In the genomic region with DNA sequence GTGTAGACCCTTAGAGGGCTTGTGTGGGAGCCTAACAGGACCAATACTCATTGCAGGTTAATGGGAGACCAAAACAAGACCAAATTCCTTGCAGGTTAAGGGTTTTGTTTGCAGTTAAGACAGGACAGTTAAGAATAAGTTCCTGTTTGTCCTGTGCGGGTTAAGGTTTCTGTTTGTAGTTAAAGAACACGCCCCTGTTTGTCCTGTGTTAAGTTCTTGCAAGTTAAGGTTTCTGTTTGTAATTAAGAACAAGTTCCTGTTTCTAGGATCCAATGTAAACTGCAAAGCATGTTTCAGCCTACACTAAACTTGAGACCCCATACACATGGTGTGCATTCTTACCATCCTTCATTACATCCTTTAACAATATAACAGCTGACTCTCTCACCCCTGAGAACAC, we compare ENCODE assay signal across 38 mouse cellular contexts. TPM values are rescaled to one million over a fixed set of nuclear protein-coding genes. Genes with fewer than 3 reads are reported as not detected.
DNase-seq lines count a peak whose midpoint lies in the region; ATAC-seq and TF ChIP-seq lines count a peak whose summit lies in the region.
"Had no signal": no experiment of that assay in that cellular context is flagged by ENCODE, and none has a peak within 500 bp of the region (broad histone marks: within the 10 kb centered on the region; RNA-seq: fewer than 3 reads in every experiment).

No protein-coding gene starts in this region.

- H3K4me2 ChIP-seq in liver, embryonic 12.5 days: no peak overlapping the region
- H3K4me2 ChIP-seq: embryonic facial prominence, embryonic 15.5 days; forebrain, embryonic 12.5 days; hindbrain, embryonic 15.5 days; limb, embryonic 15.5 days; midbrain, embryonic 15.5 days had no signal

- peaks cover 4% of the 10 kb centered on the region; the same call in 1 of the 2 replicates for H3K36me3 ChIP-seq in liver, adult 2 months (ENCODE audit: control insufficient read depth, insufficient read depth, low read length)
- no peaks in the 10 kb centered on the region for H3K36me3 ChIP-seq in liver, embryonic 12.5 days
- H3K36me3 ChIP-seq: embryonic facial prominence, embryonic 10.5 days; embryonic facial prominence, embryonic 15.5 days; forebrain, embryonic 12.5 days; hindbrain, embryonic 10.5 days; hindbrain, embryonic 15.5 days; limb, embryonic 10.5 days; limb, embryonic 15.5 days; midbrain, embryonic 15.5 days had no signal

- intact Hi-C loops in left cerebral cortex, postnatal 14 days (cut with DNase I): no loop called here

- peak overlapping the region; percentile 30 for H3K27ac ChIP-seq in liver, adult 2 months (replicated peaks; ENCODE audit: insufficient read depth, low read depth, low read length)
- no peak overlapping the region for H3K27ac ChIP-seq in liver, embryonic 12.5 days
- H3K27ac ChIP-seq: embryonic facial prominence, embryonic 10.5 days; embryonic facial prominence, embryonic 15.5 days; forebrain, embryonic 12.5 days; hindbrain, embryonic 10.5 days; hindbrain, embryonic 15.5 days; kidney, postnatal 0 days; limb, embryonic 10.5 days; limb, embryonic 15.5 days; midbrain, embryonic 15.5 days; stomach, postnatal 0 days had no signal

- DNase-seq in liver, adult 2 months (ENCODE audit: extremely low read depth, low read depth, low spot score): peak; percentile 52
- peak; percentile 36 for DNase-seq in 416B (ENCODE audit: low read depth)
- no peak for DNase-seq in left cerebral cortex, postnatal 14 days (ENCODE audit: low spot score in 2 of 2)
- no peak for DNase-seq in layer of hippocampus, postnatal 14 days (ENCODE audit: low spot score in 2 of 2)
- DNase-seq: adrenal gland, postnatal 25 days; cerebellum, adult 2 months; cerebellum, postnatal 14 days; forebrain, postnatal 0 days; heart, postnatal 14 days; kidney, adult 2 months; kidney, postnatal 4 days; layer of hippocampus, postnatal 36 days; lung, adult 2 months; lung, postnatal 14 days; thymus, adult 18-20 months; thymus, postnatal 25 days had no signal

- H3K9ac ChIP-seq in liver, adult 2 months (ENCODE audit: low read depth, low read length): no peak overlapping the region
- H3K9ac ChIP-seq in liver, embryonic 12.5 days: no peak overlapping the region
- H3K9ac ChIP-seq: embryonic facial prominence, embryonic 15.5 days; forebrain, embryonic 12.5 days; forebrain, postnatal 0 days; hindbrain, embryonic 15.5 days; limb, embryonic 15.5 days; midbrain, embryonic 15.5 days had no signal

- no peak for TF ChIP-seq CTCF in liver, adult 2 months (IDR thresholded peaks at IDR 0.05; ENCODE audit: low read depth, low read length)

- no peaks in the 10 kb centered on the region for H3K79me2 ChIP-seq in liver, adult 2 months (ENCODE audit: control insufficient read depth, insufficient read depth, low read length)

- H3K4me3 ChIP-seq in liver, adult 2 months (ENCODE audit: insufficient read depth, low read depth, low read length): no peak overlapping the region
- H3K4me3 ChIP-seq in liver, embryonic 12.5 days: no peak overlapping the region
- H3K4me3 ChIP-seq: embryonic facial prominence, embryonic 10.5 days; embryonic facial prominence, embryonic 15.5 days; forebrain, embryonic 12.5 days; hindbrain, embryonic 10.5 days; hindbrain, embryonic 15.5 days; limb, embryonic 10.5 days; limb, embryonic 15.5 days; midbrain, embryonic 15.5 days had no signal

- H3K27me3 ChIP-seq in liver, adult 2 months (ENCODE audit: control insufficient read depth, insufficient read depth, low read length): no peaks in the 10 kb centered on the region
- no peaks in the 10 kb centered on the region for H3K27me3 ChIP-seq in liver, embryonic 12.5 days (replicated peaks)
- H3K27me3 ChIP-seq: embryonic facial prominence, embryonic 15.5 days; forebrain, embryonic 12.5 days; hindbrain, embryonic 15.5 days; limb, embryonic 15.5 days; midbrain, embryonic 15.5 days had no signal

- peaks cover 11% of the 10 kb centered on the region; the same call in 1 of the 2 replicates for H3K4me1 ChIP-seq in liver, adult 2 months (ENCODE audit: control insufficient read depth, insufficient read depth, low read length)
- H3K4me1 ChIP-seq in liver, embryonic 12.5 days: peaks cover 6% of the 10 kb centered on the region; the same call in 1 of the 2 replicates
- H3K4me1 ChIP-seq: embryonic facial prominence, embryonic 10.5 days; embryonic facial prominence, embryonic 15.5 days; forebrain, embryonic 12.5 days; hindbrain, embryonic 10.5 days; hindbrain, embryonic 15.5 days; limb, embryonic 15.5 days; midbrain, embryonic 15.5 days had no signal

- WGBS in liver, adult 2 months: 17% methylated on average over 2 of the region's 2 CpGs
- 56% methylated on average over 2 of the region's 2 CpGs for WGBS in liver, embryonic 12.5 days (ENCODE audit: insufficient replicate concordance)

- no peaks in the 10 kb centered on the region for H3K9me3 ChIP-seq in liver, embryonic 12.5 days (replicated peaks)
- H3K9me3 ChIP-seq: embryonic facial prominence, embryonic 10.5 days; embryonic facial prominence, embryonic 15.5 days; forebrain, embryonic 12.5 days; hindbrain, embryonic 10.5 days; hindbrain, embryonic 15.5 days; limb, embryonic 10.5 days; limb, embryonic 15.5 days; midbrain, embryonic 15.5 days had no signal

- no peak for TF ChIP-seq POLR2A in liver, adult 2 months (IDR thresholded peaks at IDR 0.05; ENCODE audit: extremely low read depth, insufficient read depth, low read length)

- ATAC-seq in liver, embryonic 12.5 days: no peak
- peak; percentile 36 for ATAC-seq in granulocyte monocyte progenitor cell, adult 5-6 weeks (replicated peaks; ENCODE audit: poor library complexity, severe bottlenecking)
- peak; percentile 61 for ATAC-seq in monocyte, adult 5-6 weeks (replicated peaks; ENCODE audit: insufficient number of reproducible peaks, low FRiP score, low TSS enrichment, poor library complexity, severe bottlenecking)
- ATAC-seq: forebrain, postnatal 0 days; inflammation-experienced regulatory T-cells, adult 6 months; midbrain, embryonic 15.5 days had no signal

RNA-seq across cellular contexts. Expression of a gene that starts 8.2 kb away (rescaled TPM):
- total RNA-seq in liver, adult 2 months (2014; rRNA removed): 92.1 and 125 TPM in 2 replicates
- polyA plus RNA-seq in liver, adult 2 months (2012; rRNA removed): 45.5 and 61.7 TPM in 2 replicates
- 9.7 and 11.9 TPM in 2 replicates for polyA plus RNA-seq in liver, embryonic 12.5 days (2016; fragmentation: Nextera tagmentation; extraction: Ambion mirVana)
- total RNA-seq in granulocyte monocyte progenitor cell, adult 5-6 weeks (2014; fragmentation: Nextera tagmentation): 189 and 190 TPM in 2 replicates
- 110 and 159 TPM in 2 replicates for total RNA-seq in granulocyte monocyte progenitor cell, adult 5-6 weeks (2017)
- total RNA-seq in monocyte, adult 5-6 weeks (2017): 98.1 to 442 TPM (median 354 TPM) in 3 replicates
- 1 to 10 TPM; 3.6 to 4.0 TPM for total RNA-seq in left cerebral cortex, postnatal 14 days (2021)
- 1 to 10 TPM; 5.6 to 6.8 TPM for total RNA-seq in layer of hippocampus, postnatal 14 days (2021)
- polyA plus RNA-seq: inflammation-experienced regulatory T-cells, adult 6 months had no signal

RNA-seq across cellular contexts. Expression of a gene that starts 22.7 kb away (rescaled TPM):
- 8.7 and 14.1 TPM in 2 replicates for total RNA-seq in liver, adult 2 months (2014; rRNA removed)
- polyA plus RNA-seq in liver, adult 2 months (2012; rRNA removed): 2.5 and 3.3 TPM in 2 replicates
- polyA plus RNA-seq in liver, embryonic 12.5 days (2016; fragmentation: Nextera tagmentation; extraction: Ambion mirVana): 8.0 and 8.8 TPM in 2 replicates
- total RNA-seq in granulocyte monocyte progenitor cell, adult 5-6 weeks (2014; fragmentation: Nextera tagmentation): 8.8 and 13.4 TPM in 2 replicates
- total RNA-seq in granulocyte monocyte progenitor cell, adult 5-6 weeks (2017): 16.9 and 19.6 TPM in 2 replicates
- 235 to 1,319 TPM (median 1,123 TPM) in 3 replicates for total RNA-seq in monocyte, adult 5-6 weeks (2017)
- total RNA-seq in left cerebral cortex, postnatal 14 days (2021): 1 to 10 TPM; 1.6 to 2.1 TPM
- total RNA-seq in layer of hippocampus, postnatal 14 days (2021): 1 to 10 TPM; 1.2 to 1.5 TPM

RNA-seq across cellular contexts. Expression of a gene that starts 39.9 kb away (rescaled TPM):
- 0.37 and 1.1 TPM in 2 replicates for total RNA-seq in liver, adult 2 months (2014; rRNA removed)
- 7.2 and 13.2 TPM in 2 replicates for polyA plus RNA-seq in liver, adult 2 months (2012; rRNA removed)
- polyA plus RNA-seq in liver, embryonic 12.5 days (2016; fragmentation: Nextera tagmentation; extraction: Ambion mirVana): 0.33 TPM in 1 of 2 replicates, not detected in the other
- total RNA-seq in granulocyte monocyte progenitor cell, adult 5-6 weeks (2014; fragmentation: Nextera tagmentation): not detected in 2 replicates
- total RNA-seq in granulocyte monocyte progenitor cell, adult 5-6 weeks (2017): 2.1 TPM in 1 of 2 replicates, not detected in the other
- 781 to 2,479 TPM (median 803 TPM) in 3 replicates for total RNA-seq in monocyte, adult 5-6 weeks (2017)
- not detected for total RNA-seq in left cerebral cortex, postnatal 14 days (2021)
- not detected for total RNA-seq in layer of hippocampus, postnatal 14 days (2021)
- total RNA-seq: forebrain, postnatal 0 days; gastrocnemius, adult 8-10 months; layer of hippocampus, postnatal 36 days had no signal
- polyA plus RNA-seq: embryonic facial prominence, embryonic 10.5 days; forebrain, embryonic 12.5 days; hindbrain, embryonic 10.5 days; hindbrain, embryonic 15.5 days; limb, embryonic 10.5 days; midbrain, embryonic 15.5 days; neural tube, embryonic 11.5 days had no signal

RNA-seq across cellular contexts. Expression of a gene that starts 48.2 kb away (rescaled TPM):
- total RNA-seq in liver, adult 2 months (2014; rRNA removed): not detected in 2 replicates
- not detected in 2 replicates for polyA plus RNA-seq in liver, adult 2 months (2012; rRNA removed)
- not detected in 2 replicates for polyA plus RNA-seq in liver, embryonic 12.5 days (2016; fragmentation: Nextera tagmentation; extraction: Ambion mirVana)
- not detected in 2 replicates for total RNA-seq in granulocyte monocyte progenitor cell, adult 5-6 weeks (2014; fragmentation: Nextera tagmentation)
- total RNA-seq in granulocyte monocyte progenitor cell, adult 5-6 weeks (2017): not detected in 2 replicates
- 7.9 to 25.0 TPM (median 9.1 TPM) in 3 replicates for total RNA-seq in monocyte, adult 5-6 weeks (2017)
- not detected for total RNA-seq in left cerebral cortex, postnatal 14 days (2021)
- not detected for total RNA-seq in layer of hippocampus, postnatal 14 days (2021)
- total RNA-seq: adrenal gland, postnatal 25 days; forebrain, postnatal 0 days; gastrocnemius, adult 8-10 months; heart, postnatal 14 days; layer of hippocampus, adult 8-10 months; layer of hippocampus, postnatal 36 days; megakaryocyte-erythroid progenitor cell, adult 5-6 weeks; neutrophil, adult 5-6 weeks had no signal
- polyA plus RNA-seq: brain, embryonic 14.5 days; cerebellum, adult 2 months; embryonic facial prominence, embryonic 10.5 days; embryonic facial prominence, embryonic 15.5 days; forebrain, postnatal 0 days; gonadal fat pad, adult 2 months; heart, embryonic 14.5 days; hindbrain, embryonic 15.5 days; kidney, postnatal 0 days; limb, embryonic 10.5 days; limb, embryonic 15.5 days; midbrain, embryonic 15.5 days; neural tube, embryonic 11.5 days; stomach, postnatal 0 days had no signal

Comparison
In these comparisons a context has a peak if more than half of its experiments do, and no peak if none do; other contexts are left out.
1. DNase-seq: peak in liver, adult 2 months (single experiment) and 416B (single experiment); none in left cerebral cortex, postnatal 14 days (0 of 2) and layer of hippocampus, postnatal 14 days (0 of 2).
2. RNA of a gene that starts 8.2 kb away (total RNA-seq): 98.1 to 442 TPM in monocyte, adult 5-6 weeks, 110 to 190 TPM in granulocyte monocyte progenitor cell, adult 5-6 weeks and 92.1 to 125 TPM in liver, adult 2 months; 5.6 to 6.8 TPM in layer of hippocampus, postnatal 14 days and 3.6 to 4.0 TPM in left cerebral cortex, postnatal 14 days; every median in the first group is over 10 times any median in the second.
3. RNA of a gene that starts 22.7 kb away (total RNA-seq): 235 to 1,319 TPM in monocyte, adult 5-6 weeks; 8.8 to 19.6 TPM in granulocyte monocyte progenitor cell, adult 5-6 weeks, 8.7 to 14.1 TPM in liver, adult 2 months, 1.6 to 2.1 TPM in left cerebral cortex, postnatal 14 days and 1.2 to 1.5 TPM in layer of hippocampus, postnatal 14 days; every median in the first group is over 10 times any median in the second.
4. RNA of a gene that starts 39.9 kb away (total RNA-seq): 781 to 2,479 TPM in monocyte, adult 5-6 weeks; 2.1 TPM in granulocyte monocyte progenitor cell, adult 5-6 weeks, 0.37 to 1.1 TPM in liver, adult 2 months, not detected in left cerebral cortex, postnatal 14 days and not detected in layer of hippocampus, postnatal 14 days; every median in the first group is over 100 times any median in the second.